Comparison of ENCODE assay signal across 29 mouse cellular contexts in the genomic region with DNA sequence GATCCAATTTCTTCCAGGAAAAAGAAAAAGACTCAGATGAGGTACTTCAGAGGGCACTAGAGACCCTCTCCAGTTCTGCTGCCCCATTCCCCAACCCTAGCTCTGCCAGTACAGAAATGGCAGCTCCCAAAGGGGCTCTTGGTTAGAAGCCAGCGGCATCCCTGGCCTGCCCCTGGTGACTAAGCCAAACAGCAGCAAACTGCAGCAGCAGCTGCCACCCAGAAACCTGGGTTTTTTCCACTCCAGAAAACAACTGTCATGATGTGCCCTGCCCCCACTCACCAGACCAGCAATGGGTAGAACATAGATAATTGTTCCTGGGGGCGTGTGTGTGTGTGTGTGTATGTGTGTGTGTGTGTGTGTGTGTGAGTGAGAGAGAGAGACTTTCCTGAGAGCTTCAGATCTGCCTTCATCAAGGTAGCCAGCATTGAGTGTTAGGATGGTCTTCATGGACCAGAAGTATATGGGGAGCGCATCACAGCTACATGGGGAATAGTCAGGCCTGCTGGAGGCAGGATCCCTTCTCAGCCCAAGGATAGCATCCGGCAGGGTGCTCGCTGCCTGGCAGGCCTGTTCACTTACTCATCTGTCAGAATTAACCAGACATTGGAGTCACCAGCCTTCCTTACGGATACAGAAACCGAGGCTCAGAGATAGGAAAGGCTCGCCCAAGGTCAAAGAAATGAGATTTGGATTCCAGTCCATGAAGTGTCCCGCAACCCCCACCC. TPM values are rescaled to one million over a fixed set of nuclear protein-coding genes. Genes with fewer than 3 reads are reported as not detected.
DNase-seq lines count a peak whose midpoint lies in the region; ATAC-seq and TF ChIP-seq lines count a peak whose summit lies in the region.
"Had no signal": no experiment of that assay in that cellular context is flagged by ENCODE, and none has a peak within 500 bp of the region (broad histone marks: within the 10 kb centered on the region; RNA-seq: fewer than 3 reads in every experiment).

No protein-coding gene starts in this region.

- H3K4me2 ChIP-seq in stomach, postnatal 0 days (replicated peaks; ENCODE audit: low read depth), result no peak overlapping the region
- H3K4me2 ChIP-seq: embryonic facial prominence, embryonic 15.5 days; heart, embryonic 12.5 days; midbrain, embryonic 11.5 days had no signal

- H3K9me3 ChIP-seq in stomach, postnatal 0 days (ENCODE audit: control insufficient read depth, low read length), result no peaks in the 10 kb centered on the region
- H3K9me3 ChIP-seq: embryonic facial prominence, embryonic 15.5 days; heart, embryonic 12.5 days had no signal

- H3K79me3 ChIP-seq in C2C12 (ENCODE audit: low read depth), result no peaks in the 10 kb centered on the region

- no peak overlapping the region for H3K9ac ChIP-seq in stomach, postnatal 0 days (ENCODE audit: low read length)
- H3K9ac ChIP-seq: embryonic facial prominence, embryonic 15.5 days; heart, embryonic 12.5 days had no signal

- H3K36me3 ChIP-seq in C2C12 (ENCODE audit: control insufficient read depth, insufficient read depth), result no peaks in the 10 kb centered on the region
- H3K36me3 ChIP-seq in stomach, postnatal 0 days (ENCODE audit: control insufficient read depth, insufficient read depth, low read length), result no peaks in the 10 kb centered on the region
- H3K36me3 ChIP-seq: embryonic facial prominence, embryonic 15.5 days; heart, embryonic 12.5 days had no signal

- no peaks in the 10 kb centered on the region for H3K4me1 ChIP-seq in stomach, postnatal 0 days (replicated peaks; ENCODE audit: control insufficient read depth, insufficient read depth)
- no peaks in the 10 kb centered on the region; the same call in 1 of the 2 replicates for H3K4me1 ChIP-seq in lung, adult 2 months (ENCODE audit: control insufficient read depth, insufficient read depth, low read length)
- H3K4me1 ChIP-seq: embryonic facial prominence, embryonic 15.5 days had no signal

- no peak for DNase-seq in frontal cortex, postnatal 10 days (ENCODE audit: low spot score in 2 of 2)
- DNase-seq in adrenal gland, postnatal 25 days, result peak; percentile 50
- no peak for DNase-seq in stomach, postnatal 0 days (ENCODE audit: low spot score)
- DNase-seq in lung, adult 2 months, result no peak
- DNase-seq in right cerebral cortex, postnatal 36 days (ENCODE audit: low spot score in 2 of 2), result no peak
- DNase-seq: cerebellum, adult 11-12 months; cerebellum, postnatal 25 days; gastrocnemius, postnatal 25 days; heart, adult 18-20 months; heart, postnatal 10 days; kidney, postnatal 36 days; layer of hippocampus, postnatal 36 days; thymus, adult 2 months; thymus, postnatal 4 days had no signal

- WGBS in stomach, postnatal 0 days, result 78% methylated on average over 9 of the region's 9 CpGs
- 89% methylated on average over 9 of the region's 9 CpGs for WGBS in lung, adult 2 months

- no peak for TF ChIP-seq CTCF in C2C12 (IDR thresholded peaks at IDR 0.05; ENCODE audit: control insufficient read depth, insufficient read depth, insufficient read length)
- TF ChIP-seq CTCF in stomach, postnatal 0 days (IDR thresholded peaks at IDR 0.05; ENCODE audit: low read depth), result no peak
- TF ChIP-seq CTCF in lung, adult 2 months (IDR thresholded peaks at IDR 0.05; ENCODE audit: insufficient read depth, low read length), result no peak

- H3ac ChIP-seq in C2C12 (ENCODE audit: control insufficient read depth, insufficient read length, low read depth), result no peak overlapping the region

- H3K79me2 ChIP-seq in C2C12 (ENCODE audit: control insufficient read depth, insufficient read depth), result no peaks in the 10 kb centered on the region

- H3K27me3 ChIP-seq in C2C12 (ENCODE audit: control insufficient read depth, insufficient read depth, insufficient read length), result no peaks in the 10 kb centered on the region
- no peaks in the 10 kb centered on the region for H3K27me3 ChIP-seq in stomach, postnatal 0 days (ENCODE audit: control insufficient read depth, insufficient read depth, low read length)
- H3K27me3 ChIP-seq: embryonic facial prominence, embryonic 15.5 days had no signal

- TF ChIP-seq EP300 in stomach, postnatal 0 days (optimal IDR thresholded peaks at IDR 0.05), result no peak

- ATAC-seq in frontal cortex, adult (ENCODE audit: low TSS enrichment), result 0 out of 2 replicates have a peak, but pooled peaks have one; percentile 18
- ATAC-seq in stomach, postnatal 0 days (ENCODE audit: low FRiP score, low TSS enrichment), result peak; percentile 19; the same call in 1 of the 2 replicates
- ATAC-seq: forebrain, embryonic 14.5 days; intestine, postnatal 0 days; lung, postnatal 0 days had no signal

- H3K27ac ChIP-seq in stomach, postnatal 0 days (replicated peaks), result no peak overlapping the region
- H3K27ac ChIP-seq: embryonic facial prominence, embryonic 15.5 days had no signal

- no peak overlapping the region for H3K4me3 ChIP-seq in C2C12 (ENCODE audit: insufficient read depth, poor library complexity, severe bottlenecking)
- H3K4me3 ChIP-seq in stomach, postnatal 0 days (ENCODE audit: low read depth, low read length), result no peak overlapping the region
- no peak overlapping the region for H3K4me3 ChIP-seq in lung, adult 2 months (replicated peaks; ENCODE audit: extremely low read depth, low read depth, low read length)
- H3K4me3 ChIP-seq: embryonic facial prominence, embryonic 15.5 days; heart, embryonic 12.5 days had no signal

- TF ChIP-seq POLR2A in lung, adult 2 months (IDR thresholded peaks at IDR 0.05; ENCODE audit: borderline replicate concordance, extremely low read depth, low read depth, low read length), result no peak

TF ChIP-seq in C2C12, 6 proteins besides CTCF, POLR2A, EP300 and RAD21:
- TF ChIP-seq MYOD1 (IDR thresholded peaks at IDR 0.05; ENCODE audit: control insufficient read depth, insufficient read length, low read depth) (peak; percentile 65), CEBPB (IDR thresholded peaks at IDR 0.05; ENCODE audit: low read depth) (no peak), MYOG (IDR thresholded peaks at IDR 0.05; ENCODE audit: control insufficient read depth, extremely low read depth, insufficient read length) (no peak), MAX (IDR thresholded peaks at IDR 0.05) (no peak), USF1 (IDR thresholded peaks at IDR 0.05; ENCODE audit: low read depth) (no peak), FOSL1 (IDR thresholded peaks at IDR 0.05; ENCODE audit: insufficient read depth, low read length, poor library complexity, severe bottlenecking) (no peak)

RNA-seq across cellular contexts. Expression of a gene that starts 12.8 kb away (rescaled TPM):
- polyA plus RNA-seq in C2C12 (2012; fragmentation: generic; extraction: Trizol), result 0.15 TPM
- total RNA-seq in adrenal gland, postnatal 25 days (2021), result 0.76 TPM in 1 of 2 replicates, not detected in the other
- polyA plus RNA-seq in stomach, postnatal 0 days (2015; fragmentation: Nextera tagmentation; extraction: Ambion mirVana), result not detected in 2 replicates
- polyA plus RNA-seq in lung, adult 2 months (2012; rRNA removed), result 0.08 TPM in 1 of 2 replicates, not detected in the other
- total RNA-seq: gastrocnemius, postnatal 25 days; heart, adult 18-20 months; liver, adult 2 months; megakaryocyte progenitor cell, adult 5-6 weeks had no signal
- polyA plus RNA-seq: heart, embryonic 12.5 days; intestine, postnatal 0 days; kidney, embryonic 14.5 days; limb, embryonic 11.5 days; liver, adult 2 months; liver, embryonic 16.5 days; lung, postnatal 0 days; neural tube, embryonic 11.5 days; small intestine, adult 2 months had no signal

RNA-seq across cellular contexts. Expression of a gene that starts 32.1 kb away (rescaled TPM):
- polyA plus RNA-seq in C2C12 (2012; fragmentation: generic; extraction: Trizol), result 2.4 TPM
- 10.0 and 13.3 TPM in 2 replicates for total RNA-seq in adrenal gland, postnatal 25 days (2021)
- polyA plus RNA-seq in stomach, postnatal 0 days (2015; fragmentation: Nextera tagmentation; extraction: Ambion mirVana), result 4.7 and 5.0 TPM in 2 replicates
- polyA plus RNA-seq in lung, adult 2 months (2012; rRNA removed), result 17.5 and 19.1 TPM in 2 replicates

RNA-seq across cellular contexts. Expression of a gene that starts 59.4 kb away (rescaled TPM):
- polyA plus RNA-seq in C2C12 (2012; fragmentation: generic; extraction: Trizol), result 73.2 TPM
- total RNA-seq in adrenal gland, postnatal 25 days (2021), result 101 and 105 TPM in 2 replicates
- polyA plus RNA-seq in stomach, postnatal 0 days (2015; fragmentation: Nextera tagmentation; extraction: Ambion mirVana), result 51.0 and 51.2 TPM in 2 replicates
- 58.3 and 59.5 TPM in 2 replicates for polyA plus RNA-seq in lung, adult 2 months (2012; rRNA removed)
